Mouse (Mus musculus): Measurements from ENCODE around the gene Hectd2.

DNA sequence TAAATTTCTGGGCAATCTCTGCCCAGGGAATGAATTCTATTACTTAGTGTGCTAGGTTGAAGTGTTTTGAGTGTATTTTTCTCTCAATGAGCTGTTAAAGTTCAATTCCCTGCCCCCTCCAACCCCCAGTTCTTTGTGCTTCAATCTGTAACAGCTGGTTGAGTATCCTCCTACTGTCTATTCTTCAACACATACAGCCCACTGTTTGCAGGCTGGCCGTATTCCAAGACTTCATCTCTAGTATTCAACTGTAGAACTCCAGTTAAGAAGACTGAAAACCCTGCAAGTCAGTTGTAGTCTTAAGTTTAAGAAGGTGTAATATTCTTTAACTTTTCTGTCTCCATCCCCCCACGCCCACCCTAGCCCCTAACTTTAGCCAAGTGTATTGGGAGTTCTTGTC is 10.0 kb downstream of the Hectd2 start:
- TF ChIP-seq POLR2AphosphoS2 (IDR thresholded peaks at IDR 0.05; ENCODE audit: low read length) (no peak), GATA1 (IDR thresholded peaks at IDR 0.05; ENCODE audit: low read depth, low read length) (no peak), POLR2A (IDR thresholded peaks at IDR 0.05; ENCODE audit: control insufficient read depth in 1 of 2, insufficient read depth in 1 of 2, low read depth in 1 of 2, low read length in 2 of 2, poor library complexity in 1 of 2) (no peak), CTCF (IDR thresholded peaks at IDR 0.05 in 2 of 3, conservative IDR thresholded peaks at IDR 0.05 in 1 of 3; ENCODE audit: control insufficient read depth in 1 of 3, insufficient read depth in 1 of 3, low read depth in 2 of 3, low read length in 3 of 3, poor library complexity in 1 of 3, severe bottlenecking in 1 of 3) (no peak), CHD1 (IDR thresholded peaks at IDR 0.05; ENCODE audit: low read depth, low read length) (no peak), CHD2 (IDR thresholded peaks at IDR 0.05; ENCODE audit: low read length) (no peak), MAFK (IDR thresholded peaks at IDR 0.05; ENCODE audit: borderline replicate concordance, low read depth, low read length) (no peak)
